Mouse (Mus musculus): ENCODE data around the gene Pla2g4d. TPM values are rescaled to one million over a fixed set of nuclear protein-coding genes. Genes with fewer than 3 reads are reported as not detected.

Gene Pla2g4d
- polyA plus RNA-seq, 1 experiment, result not detected

GRCm38 (mm10) chr2:120288401-120288800 lies 596 bp downstream of the Pla2g4d start:
- Histone ChIP-seq H3K27ac (ENCODE audit: insufficient read depth, low read length) (no peak overlapping the region), H3K36me3 (ENCODE audit: control insufficient read depth, insufficient read depth, low read length, poor library complexity, severe bottlenecking) (no peaks in the 10 kb centered on the region), H3K9me3 (replicated peaks; ENCODE audit: control insufficient read depth, insufficient read depth, low read length, poor library complexity, severe bottlenecking) (no peaks in the 10 kb centered on the region), H3K27me3 (ENCODE audit: control insufficient read depth, insufficient read depth, low read length, poor library complexity, severe bottlenecking) (no peaks in the 10 kb centered on the region), H3K9ac (ENCODE audit: low read depth, poor library complexity, severe bottlenecking) (no peak overlapping the region), H3K4me1 (ENCODE audit: control insufficient read depth, insufficient read depth, low read length) (no peaks in the 10 kb centered on the region), H3K4me3 (ENCODE audit: low read depth, low read length) (no peak overlapping the region)
- TF ChIP-seq EP300 (IDR thresholded peaks at IDR 0.05; ENCODE audit: insufficient read depth, low read depth, low read length) (no peak), CTCF (IDR thresholded peaks at IDR 0.05; ENCODE audit: low read depth, low read length) (no peak), POLR2A (IDR thresholded peaks at IDR 0.05; ENCODE audit: insufficient read depth, low read length) (no peak)

GRCm38 (mm10) chr2:120285639-120286038 lies 3.4 kb downstream of the Pla2g4d start:
- TF ChIP-seq POLR2A (IDR thresholded peaks at IDR 0.05; ENCODE audit: insufficient read depth, low read length), result no peak
- no peak for TF ChIP-seq EP300 (IDR thresholded peaks at IDR 0.05; ENCODE audit: insufficient read depth, low read depth, low read length)
- no peak for TF ChIP-seq CTCF (IDR thresholded peaks at IDR 0.05; ENCODE audit: low read depth, low read length)
- no peak overlapping the region for H3K9ac ChIP-seq (ENCODE audit: low read depth, poor library complexity, severe bottlenecking)
- no peak overlapping the region for H3K4me3 ChIP-seq (ENCODE audit: low read depth, low read length)
- no peaks in the 10 kb centered on the region for H3K36me3 ChIP-seq (ENCODE audit: control insufficient read depth, insufficient read depth, low read length, poor library complexity, severe bottlenecking)
- H3K4me1 ChIP-seq (ENCODE audit: control insufficient read depth, insufficient read depth, low read length), result no peaks in the 10 kb centered on the region
- H3K27ac ChIP-seq (ENCODE audit: insufficient read depth, low read length), result no peak overlapping the region
- no peaks in the 10 kb centered on the region for H3K9me3 ChIP-seq (replicated peaks; ENCODE audit: control insufficient read depth, insufficient read depth, low read length, poor library complexity, severe bottlenecking)
- no peaks in the 10 kb centered on the region for H3K27me3 ChIP-seq (ENCODE audit: control insufficient read depth, insufficient read depth, low read length, poor library complexity, severe bottlenecking)

- H3K9ac ChIP-seq (ENCODE audit: low read depth, poor library complexity, severe bottlenecking), result no peak overlapping the region
- H3K4me3 ChIP-seq (ENCODE audit: low read depth, low read length), result no peak overlapping the region
- H3K36me3 ChIP-seq (ENCODE audit: control insufficient read depth, insufficient read depth, low read length, poor library complexity, severe bottlenecking), result no peaks in the 10 kb centered on the region
- H3K27me3 ChIP-seq (ENCODE audit: control insufficient read depth, insufficient read depth, low read length, poor library complexity, severe bottlenecking), result no peaks in the 10 kb centered on the region
- TF ChIP-seq EP300 (IDR thresholded peaks at IDR 0.05; ENCODE audit: insufficient read depth, low read depth, low read length) (no peak), CTCF (IDR thresholded peaks at IDR 0.05; ENCODE audit: low read depth, low read length) (no peak)
- H3K9me3 ChIP-seq (replicated peaks; ENCODE audit: control insufficient read depth, insufficient read depth, low read length, poor library complexity, severe bottlenecking), result no peaks in the 10 kb centered on the region
- H3K27ac ChIP-seq (ENCODE audit: insufficient read depth, low read length), result no peak overlapping the region
- H3K4me1 ChIP-seq (ENCODE audit: control insufficient read depth, insufficient read depth, low read length), result no peaks in the 10 kb centered on the region
Measured at GRCm38 (mm10) chr2:120284705-120285104, 4.3 kb downstream of the Pla2g4d start.

GRCm38 (mm10) chr2:120284094-120284493 lies 4.9 kb downstream of the Pla2g4d start:
- no peak overlapping the region for H3K9ac ChIP-seq (ENCODE audit: low read depth, poor library complexity, severe bottlenecking)

GRCm38 (mm10) chr2:120283550-120283949 lies 5.4 kb downstream of the Pla2g4d start:
- no peak overlapping the region for H3K27ac ChIP-seq (ENCODE audit: insufficient read depth, low read length)
- H3K36me3 ChIP-seq (ENCODE audit: control insufficient read depth, insufficient read depth, low read length, poor library complexity, severe bottlenecking), result no peaks in the 10 kb centered on the region
- H3K4me3 ChIP-seq (ENCODE audit: low read depth, low read length), result no peak overlapping the region
- no peaks in the 10 kb centered on the region for H3K4me1 ChIP-seq (ENCODE audit: control insufficient read depth, insufficient read depth, low read length)
- H3K9me3 ChIP-seq (replicated peaks; ENCODE audit: control insufficient read depth, insufficient read depth, low read length, poor library complexity, severe bottlenecking), result no peaks in the 10 kb centered on the region
- H3K27me3 ChIP-seq (ENCODE audit: control insufficient read depth, insufficient read depth, low read length, poor library complexity, severe bottlenecking), result no peaks in the 10 kb centered on the region
- H3K9ac ChIP-seq (ENCODE audit: low read depth, poor library complexity, severe bottlenecking), result no peak overlapping the region
- TF ChIP-seq POLR2A (IDR thresholded peaks at IDR 0.05; ENCODE audit: insufficient read depth, low read length) (no peak), EP300 (IDR thresholded peaks at IDR 0.05; ENCODE audit: insufficient read depth, low read depth, low read length) (no peak), CTCF (IDR thresholded peaks at IDR 0.05; ENCODE audit: low read depth, low read length) (no peak)

More at GRCm38 (mm10) chr2:120284094-120284493, 4.9 kb downstream of the Pla2g4d start:
- TF ChIP-seq POLR2A (IDR thresholded peaks at IDR 0.05; ENCODE audit: insufficient read depth, low read length) (no peak), EP300 (IDR thresholded peaks at IDR 0.05; ENCODE audit: insufficient read depth, low read depth, low read length) (no peak), CTCF (IDR thresholded peaks at IDR 0.05; ENCODE audit: low read depth, low read length) (no peak)
- Histone ChIP-seq H3K27me3 (ENCODE audit: control insufficient read depth, insufficient read depth, low read length, poor library complexity, severe bottlenecking) (no peaks in the 10 kb centered on the region), H3K27ac (ENCODE audit: insufficient read depth, low read length) (no peak overlapping the region), H3K4me1 (ENCODE audit: control insufficient read depth, insufficient read depth, low read length) (no peaks in the 10 kb centered on the region), H3K9me3 (replicated peaks; ENCODE audit: control insufficient read depth, insufficient read depth, low read length, poor library complexity, severe bottlenecking) (no peaks in the 10 kb centered on the region), H3K4me3 (ENCODE audit: low read depth, low read length) (no peak overlapping the region), H3K36me3 (ENCODE audit: control insufficient read depth, insufficient read depth, low read length, poor library complexity, severe bottlenecking) (no peaks in the 10 kb centered on the region)

GRCm38 (mm10) chr2:120281221-120281620 lies 7.8 kb downstream of the Pla2g4d start:
- no peak overlapping the region for H3K27ac ChIP-seq (ENCODE audit: insufficient read depth, low read length)
- TF ChIP-seq CTCF (IDR thresholded peaks at IDR 0.05; ENCODE audit: low read depth, low read length), result no peak
- no peak for TF ChIP-seq EP300 (IDR thresholded peaks at IDR 0.05; ENCODE audit: insufficient read depth, low read depth, low read length)
- no peak for TF ChIP-seq POLR2A (IDR thresholded peaks at IDR 0.05; ENCODE audit: insufficient read depth, low read length)
- no peaks in the 10 kb centered on the region for H3K9me3 ChIP-seq (replicated peaks; ENCODE audit: control insufficient read depth, insufficient read depth, low read length, poor library complexity, severe bottlenecking)
- no peaks in the 10 kb centered on the region for H3K36me3 ChIP-seq (ENCODE audit: control insufficient read depth, insufficient read depth, low read length, poor library complexity, severe bottlenecking)
- H3K27me3 ChIP-seq (ENCODE audit: control insufficient read depth, insufficient read depth, low read length, poor library complexity, severe bottlenecking), result no peaks in the 10 kb centered on the region
- H3K4me3 ChIP-seq (ENCODE audit: low read depth, low read length), result no peak overlapping the region
- H3K9ac ChIP-seq (ENCODE audit: low read depth, poor library complexity, severe bottlenecking), result no peak overlapping the region
- no peaks in the 10 kb centered on the region for H3K4me1 ChIP-seq (ENCODE audit: control insufficient read depth, insufficient read depth, low read length)

All from ES-Bruce4 (cell line).